Mouse (Mus musculus) spleen, embryonic (tissue): ENCODE results near the gene Idua.

Experiments used
- CTCF ChIA-PET: fragments of 350-600 bp; sonication (Branson Sonifier 250); formaldehyde crosslinking; loops from one replicate; lab custom pipeline; 2022; lab: Charles Lee

Gene Idua

GRCm38 (mm10) chr5:108653341-108653740, 6.8 kb upstream of the Idua start:
- CTCF ChIA-PET = no interaction called here

GRCm38 (mm10) chr5:108654444-108654990, 5.6 kb upstream of the Idua start:
- CTCF ChIA-PET = no interaction called here

- CTCF ChIA-PET = interaction anchor here (0.5 kb wide), 1 partner anchor 173 kb away, joined by 3 read pairs; no protein-coding TSS in a partner anchor
Observed at GRCm38 (mm10) chr5:108655381-108655780, 4.8 kb upstream of the Idua start.

DNA sequence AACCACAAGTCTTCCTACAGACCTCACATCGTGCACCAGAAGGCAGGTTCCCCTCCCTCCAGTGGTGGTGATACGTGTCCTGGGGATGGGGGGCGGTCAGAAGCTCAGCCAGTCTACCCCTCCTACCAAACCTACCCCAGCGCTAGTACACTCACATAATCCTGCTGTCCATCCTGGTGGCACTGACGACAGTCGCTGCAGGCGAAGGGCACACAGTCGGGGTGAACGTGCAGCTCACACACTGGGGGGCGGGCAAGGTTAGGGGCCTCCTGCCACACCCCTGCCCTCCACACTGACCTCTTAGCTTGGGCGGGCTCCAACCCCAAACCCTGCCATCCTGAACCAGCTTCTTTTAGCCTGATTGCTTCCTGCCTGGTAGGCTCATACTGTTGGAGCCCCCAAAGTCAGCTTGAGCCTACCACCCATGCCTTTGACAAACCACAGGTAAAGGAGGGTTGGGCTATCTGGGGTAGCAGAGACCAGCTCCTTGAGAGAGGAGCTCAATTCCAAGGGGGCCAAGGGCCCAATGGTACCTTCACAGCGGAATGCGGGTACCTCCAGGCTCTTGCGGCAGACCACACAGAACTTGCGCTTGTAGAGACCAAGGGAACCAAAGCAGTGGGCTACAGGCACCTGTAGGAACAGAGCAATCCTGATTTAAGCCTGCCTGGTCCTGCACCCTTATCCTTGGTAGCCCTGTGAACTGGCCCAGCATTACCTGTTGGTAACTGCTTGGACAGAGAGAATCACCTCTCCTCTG, 4.1 kb upstream of the Idua start:
- CTCF ChIA-PET = no interaction called here

DNA sequence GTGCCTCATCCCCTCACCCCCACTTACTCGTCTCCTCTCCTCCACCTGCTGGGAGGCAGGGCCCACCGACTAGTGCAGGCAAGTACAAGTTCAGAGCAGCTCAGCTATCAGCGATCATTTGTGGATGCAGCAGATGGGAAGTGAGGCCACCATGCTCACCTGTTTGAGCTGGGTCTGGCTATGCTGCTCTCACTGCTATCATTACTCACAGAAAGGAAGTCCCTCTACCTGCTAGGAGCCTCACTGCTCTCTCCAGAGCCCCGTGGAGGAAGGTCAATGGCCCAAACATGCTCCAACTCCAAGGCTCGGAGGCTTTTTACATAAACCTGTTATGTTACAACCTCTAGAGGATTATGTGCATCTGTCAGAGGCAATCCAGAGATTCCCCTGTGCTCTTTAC, 2.7 kb upstream of the Idua start:
- CTCF ChIA-PET = no interaction called here

GRCm38 (mm10) chr5:108658611-108659010, 1.5 kb upstream of the Idua start:
- CTCF ChIA-PET = interaction anchor here (1.2 kb wide), 1 partner anchor 12 kb away, joined by 3 read pairs; no protein-coding TSS in a partner anchor

GRCm38 (mm10) chr5:108660632-108661268, 619 bp downstream of the Idua start:
- CTCF ChIA-PET = interaction anchor here (0.7 to 1.4 kb wide), 3 partner anchors 10 to 1300 kb away, joined by 3 to 5 read pairs (median 3); no protein-coding TSS in a partner anchor

DNA sequence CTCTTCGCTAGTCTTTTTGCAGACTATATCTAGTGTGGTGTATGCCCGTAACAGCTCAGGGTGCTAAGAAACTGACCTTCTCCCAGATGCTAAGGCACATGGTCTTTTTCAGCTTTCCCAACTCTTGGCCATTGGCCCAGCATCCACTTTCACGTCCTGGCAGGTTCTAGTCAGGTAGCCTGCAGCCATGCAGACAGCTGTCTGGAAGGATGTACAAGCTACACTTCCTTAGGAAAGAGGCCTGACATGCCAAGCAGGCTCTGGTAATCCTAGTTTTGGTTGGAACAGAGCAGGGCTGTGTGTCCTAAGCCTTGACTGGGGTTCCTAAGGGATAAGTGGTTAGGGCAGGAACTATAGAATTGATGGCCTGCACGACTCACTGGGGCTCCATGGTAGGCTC, 2.6 kb downstream of the Idua start:
- CTCF ChIA-PET = no interaction called here

DNA sequence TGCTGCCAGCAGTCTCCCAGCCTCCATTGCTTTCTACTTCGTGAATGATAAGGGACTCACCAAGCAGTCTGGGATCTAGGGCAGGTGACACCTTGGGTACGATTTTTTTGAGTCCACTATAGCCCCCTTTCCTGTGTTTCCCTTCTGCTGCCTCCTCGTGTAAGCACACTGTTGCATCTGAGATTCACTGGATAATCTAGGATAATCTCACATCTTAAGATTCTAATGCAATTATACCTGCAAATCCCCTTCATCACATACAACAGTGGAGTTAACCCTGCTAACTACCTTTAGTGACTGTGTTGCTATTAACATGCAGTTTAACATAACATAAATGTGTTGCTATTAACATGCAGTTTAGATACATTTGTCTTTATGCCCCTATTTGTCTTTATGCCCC, 4.9 kb downstream of the Idua start:
- CTCF ChIA-PET = interaction anchor here (0.6 kb wide), 1 partner anchor 24 kb away, joined by 6 read pairs; no protein-coding TSS in a partner anchor

GRCm38 (mm10) chr5:108667370-108667769, 7.2 kb downstream of the Idua start:
- CTCF ChIA-PET = interaction anchor here (1.1 kb wide), 1 partner anchor 61 kb away, joined by 3 read pairs; no protein-coding TSS in a partner anchor

DNA sequence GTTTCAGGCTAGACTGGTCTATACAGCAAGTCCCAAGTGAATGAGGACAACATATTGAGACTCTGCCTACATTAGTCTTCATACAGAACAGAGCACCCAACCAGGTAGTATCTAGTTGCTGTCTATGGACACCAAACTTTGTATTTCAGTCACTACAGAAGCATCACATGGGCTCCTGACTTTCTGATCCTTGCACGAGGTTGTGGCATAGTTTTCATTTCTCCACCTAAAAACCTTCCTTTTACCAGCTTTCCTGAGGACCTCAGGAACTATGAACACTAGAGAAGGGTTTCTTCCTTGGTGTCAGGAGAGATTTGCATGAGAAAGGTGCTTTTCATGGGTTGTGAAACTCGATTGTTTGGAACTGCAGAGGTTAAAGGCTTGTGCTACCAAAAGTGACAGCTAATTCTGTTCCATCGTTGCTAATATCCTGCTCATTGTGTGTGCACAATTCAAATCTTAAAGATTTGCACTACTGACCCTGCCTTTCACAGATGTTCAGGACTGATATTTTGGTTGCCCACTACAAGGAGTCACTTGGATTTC, 8.3 kb downstream of the Idua start:
- CTCF ChIA-PET = no interaction called here

GRCm38 (mm10) chr5:108668977-108669936, 9.1 kb downstream of the Idua start, which contains the start of gene Dgkq:
Dgkq (minus strand) TSS chr5:108669672.
- CTCF ChIA-PET = interaction anchor here (0.6 kb wide), 1 partner anchor 25 kb away, joined by 3 read pairs; no protein-coding TSS in a partner anchor

DNA sequence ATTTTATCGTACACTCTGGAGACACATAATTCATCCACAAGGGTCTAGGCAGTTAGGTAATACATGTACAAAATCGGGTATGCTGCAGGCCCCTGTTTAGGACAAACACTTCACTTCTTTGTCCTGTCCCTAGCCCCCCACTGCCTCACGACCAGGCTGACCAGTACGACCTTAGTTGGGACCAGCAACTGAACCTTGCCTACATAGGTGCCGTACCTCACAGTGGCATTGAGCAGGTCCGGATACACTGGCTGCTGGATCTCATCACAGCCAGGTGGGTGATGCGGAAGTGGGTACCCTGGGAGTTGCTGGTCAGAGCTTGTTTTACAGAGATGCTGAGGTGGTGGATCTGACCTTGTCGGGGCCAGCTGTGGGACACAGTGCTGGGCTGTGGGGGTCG, 9.9 kb downstream of the Idua start:
- CTCF ChIA-PET = interaction anchor here (0.6 to 0.7 kb wide), 2 partner anchors 11 to 24 kb away, joined by 3 read pairs; no protein-coding TSS in a partner anchor

DNA sequence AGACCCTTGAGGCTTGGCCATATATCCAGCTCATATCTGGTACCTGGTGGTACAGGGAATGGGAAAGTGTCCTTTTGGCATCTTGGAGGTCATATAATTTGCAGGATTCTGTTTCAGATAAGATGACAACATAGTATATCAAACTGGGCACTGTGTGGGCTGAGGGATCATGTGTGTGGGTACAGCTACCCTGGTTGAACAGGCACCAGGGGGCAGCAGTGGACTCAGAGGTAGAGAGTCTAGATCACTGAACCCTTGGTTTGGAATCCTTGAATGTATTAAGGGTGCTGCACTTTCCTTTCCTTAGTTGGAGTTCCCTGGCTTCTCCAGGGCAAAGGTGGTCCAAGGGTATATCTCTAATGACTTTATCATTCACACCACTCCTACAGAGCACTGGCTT, 10.7 kb downstream of the Idua start:
- CTCF ChIA-PET = interaction anchor here (0.7 kb wide), 2 partner anchors 12 to 1564 kb away, joined by 3 read pairs; no protein-coding TSS in a partner anchor

GRCm38 (mm10) chr5:108671757-108672156, 11.6 kb downstream of the Idua start:
- CTCF ChIA-PET = no interaction called here

GRCm38 (mm10) chr5:108674624-108675023, 14.5 kb downstream of the Idua start:
- CTCF ChIA-PET = no interaction called here

- CTCF ChIA-PET = no interaction called here
Observed at GRCm38 (mm10) chr5:108675251-108675816, 15.2 kb downstream of the Idua start, which contains the start of gene Slc26a1. Slc26a1 (minus strand) TSS chr5:108675569.

DNA sequence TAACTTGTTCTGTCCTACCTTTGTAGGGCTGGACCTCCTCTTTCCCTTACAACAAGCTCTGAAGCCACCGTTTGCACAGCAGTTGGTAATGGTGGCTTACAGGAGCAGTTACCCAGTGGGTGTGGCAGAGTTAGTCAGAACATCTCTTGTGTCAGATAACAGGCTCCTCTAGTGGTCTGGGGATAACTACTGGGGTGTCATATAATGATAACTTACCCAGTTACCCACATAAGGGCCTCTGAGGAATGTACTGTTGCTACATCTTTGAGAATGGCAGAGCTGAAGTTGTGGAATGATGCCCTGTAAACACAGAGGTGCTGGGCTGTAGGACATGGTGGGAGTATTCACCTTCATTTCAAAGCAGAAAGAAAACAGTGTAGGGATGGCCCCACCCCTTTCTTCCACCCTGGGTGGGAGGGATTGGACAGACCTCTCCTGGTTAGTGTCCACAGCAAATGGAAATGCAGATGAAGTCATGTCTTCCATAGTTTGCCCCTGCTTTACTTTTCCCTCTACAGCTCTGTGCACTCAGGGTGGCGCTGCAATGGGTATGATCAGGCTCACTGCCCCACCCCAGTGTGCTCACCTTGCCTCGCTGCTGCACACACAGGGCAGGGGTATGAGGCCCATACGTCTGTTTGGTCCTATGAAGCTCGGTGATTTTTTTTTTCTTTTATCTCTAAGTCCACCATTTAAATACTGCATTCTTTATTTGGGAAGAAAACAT, 16.8 kb downstream of the Idua start:
- CTCF ChIA-PET = interaction anchor here (0.5 kb wide), 1 partner anchor 367 kb away, joined by 5 read pairs; no protein-coding TSS in a partner anchor

DNA sequence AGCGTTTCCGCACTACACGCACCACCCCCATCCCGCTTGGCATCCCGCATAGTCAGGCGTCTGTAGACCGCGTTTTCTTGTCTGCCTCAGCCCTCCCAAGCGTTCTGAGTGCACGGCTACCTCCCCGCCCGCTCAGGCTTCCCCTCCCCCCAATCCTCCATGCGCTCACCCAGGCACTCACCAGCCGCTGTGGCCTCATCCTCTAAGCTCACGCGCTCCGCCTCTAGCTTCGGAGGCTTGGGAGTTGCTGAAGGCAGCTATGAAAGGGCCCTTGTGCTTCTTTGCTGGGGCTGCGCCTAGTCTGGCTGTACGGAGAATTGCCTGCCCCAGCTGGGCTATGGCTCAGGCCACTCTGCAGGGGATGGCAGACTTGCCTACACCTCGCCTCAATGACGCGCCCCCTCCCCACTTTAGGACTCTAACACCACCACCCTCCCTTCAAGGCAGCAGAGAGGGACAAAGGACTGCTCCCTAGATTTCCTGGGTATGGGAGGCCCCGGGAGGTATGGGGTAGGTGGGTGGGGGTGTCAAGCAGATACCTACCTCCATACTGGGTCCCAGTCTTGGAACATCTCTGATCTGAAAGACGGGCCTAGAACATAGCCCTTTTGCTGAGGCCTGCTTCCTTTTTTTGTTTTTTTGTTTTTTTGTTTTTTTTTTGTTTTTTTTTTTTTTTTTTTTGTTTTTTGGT, 17.6 kb downstream of the Idua start:
- CTCF ChIA-PET = interaction anchor here (0.5 kb wide), 1 partner anchor 368 kb away, joined by 5 read pairs; no protein-coding TSS in a partner anchor
